Mouse (Mus musculus): Measurements from ENCODE around the gene Mtfp1.
"Not testable (repeated sequence)": the region's sequence is repeated elsewhere in the genome, so short reads cannot be mapped to it uniquely, and the experiment has no call there.

Gene Mtfp1

DNA sequence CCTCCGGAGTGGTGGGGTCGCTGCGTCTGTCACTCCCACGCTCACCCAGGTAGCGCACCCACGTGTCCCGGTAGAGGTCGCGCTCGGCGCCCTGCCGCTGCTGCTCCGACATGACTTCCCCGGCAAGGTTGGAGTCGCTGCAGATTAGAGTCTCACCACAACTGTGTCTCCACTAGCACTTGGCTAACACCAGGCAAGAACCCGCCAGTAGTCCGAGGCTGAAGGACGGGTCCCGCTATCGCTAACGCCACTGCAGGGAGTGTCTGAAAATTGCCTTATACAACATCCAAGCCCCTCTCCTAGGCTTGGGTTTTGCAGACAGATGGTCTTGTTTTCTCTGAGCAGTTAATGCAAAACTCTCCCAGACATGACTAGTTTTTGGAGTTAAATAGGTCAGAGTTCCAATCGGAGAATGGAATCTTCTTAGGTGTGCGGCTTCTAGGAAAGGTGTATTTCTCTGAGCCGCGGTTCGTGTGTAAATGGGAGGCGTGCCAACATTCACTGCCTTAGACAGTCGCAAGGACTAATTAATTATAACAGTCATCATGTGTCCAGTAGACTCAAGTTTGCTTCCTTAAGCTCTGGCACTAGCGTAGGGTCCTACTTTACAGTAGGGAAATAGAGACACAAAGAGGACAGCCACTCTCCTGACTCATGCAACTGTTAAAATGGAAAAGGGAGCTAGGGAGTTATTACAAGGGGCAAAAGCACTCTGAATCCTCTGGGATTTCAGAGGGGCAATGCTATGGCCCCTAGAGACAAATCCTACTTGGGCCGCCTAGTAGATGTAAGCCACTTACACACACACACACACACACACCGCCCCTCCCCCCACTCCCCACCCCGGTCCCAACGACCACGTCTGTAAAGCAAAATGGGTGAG, at the start of gene Mtfp1:
TSS of gene Mtfp1 (minus strand) at position 275 of the 883 bp plus-strand sequence.
- DNase-seq (ENCODE audit: inconsistent age in 2 of 2, low spot score in 1 of 2) = peak; percentile 75 to 93

- DNase-seq (ENCODE audit: inconsistent age in 2 of 2, low spot score in 1 of 2) = no peak
Measured at GRCm38 (mm10) chr11:4143281-4144062, 48.2 kb upstream of the Mtfp1 start.

GRCm38 (mm10) chr11:4142352-4142751, 47.1 kb upstream of the Mtfp1 start:
- no peak for DNase-seq (ENCODE audit: inconsistent age in 2 of 2, low spot score in 1 of 2)

- no peak for DNase-seq (ENCODE audit: inconsistent age in 2 of 2, low spot score in 1 of 2)
Measured at GRCm38 (mm10) chr11:4141505-4141904, 46.3 kb upstream of the Mtfp1 start.

GRCm38 (mm10) chr11:4138964-4139363, 43.7 kb upstream of the Mtfp1 start:
- no peak for DNase-seq (ENCODE audit: inconsistent age in 2 of 2, low spot score in 1 of 2)

DNA sequence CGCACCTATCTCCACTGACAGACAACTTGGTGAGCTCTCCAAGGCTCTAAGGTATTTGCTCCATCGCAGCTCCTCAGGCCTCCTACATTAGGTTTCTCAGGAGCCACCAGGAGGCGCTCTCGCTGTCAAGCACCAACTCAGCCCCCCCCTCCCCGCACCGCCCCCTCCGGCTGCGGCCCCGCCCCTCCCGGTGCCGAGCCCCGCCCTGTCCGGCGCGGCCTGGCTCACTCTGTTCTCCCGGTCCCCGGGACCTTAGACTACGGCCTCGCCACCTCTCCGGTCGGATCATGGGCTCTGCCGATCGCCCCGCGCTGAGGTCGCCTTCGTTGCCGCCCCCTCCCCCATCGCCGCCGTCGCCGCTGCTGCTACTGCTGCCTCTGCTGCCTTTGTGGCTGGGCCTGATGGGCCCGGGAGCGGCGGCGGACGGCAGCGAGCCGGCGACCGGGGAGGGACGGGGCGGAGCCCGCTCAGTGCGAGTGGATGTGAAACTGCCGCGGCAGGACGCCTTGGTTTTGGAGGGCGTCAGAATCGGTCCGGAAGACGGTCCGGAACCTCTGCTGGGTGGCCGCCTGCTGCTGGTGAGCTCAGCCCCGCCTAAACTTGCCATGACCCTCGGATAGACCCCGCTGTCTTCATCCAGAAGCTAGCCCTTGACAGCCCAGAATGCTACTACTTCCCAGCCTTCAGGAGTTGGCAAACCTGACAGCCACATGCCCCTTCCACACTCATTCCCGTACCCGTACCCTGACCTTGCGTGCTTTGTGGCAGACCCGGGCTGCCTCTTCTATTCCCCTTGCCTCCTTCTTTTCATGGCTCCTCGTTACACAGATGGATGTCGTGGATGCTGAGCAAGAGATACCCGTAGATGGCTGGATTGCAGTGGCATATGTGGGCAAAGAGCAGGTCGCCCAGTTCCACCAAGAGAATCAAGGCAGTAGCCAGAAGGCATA, 40.0 kb upstream of the Mtfp1 start, which contains the start of gene Rnf215:
TSS of gene Rnf215 (plus strand) at position 217 of the 950 bp plus-strand sequence.
- DNase-seq (ENCODE audit: inconsistent age in 2 of 2, low spot score in 1 of 2) = peak; percentile 89 to 97

DNA sequence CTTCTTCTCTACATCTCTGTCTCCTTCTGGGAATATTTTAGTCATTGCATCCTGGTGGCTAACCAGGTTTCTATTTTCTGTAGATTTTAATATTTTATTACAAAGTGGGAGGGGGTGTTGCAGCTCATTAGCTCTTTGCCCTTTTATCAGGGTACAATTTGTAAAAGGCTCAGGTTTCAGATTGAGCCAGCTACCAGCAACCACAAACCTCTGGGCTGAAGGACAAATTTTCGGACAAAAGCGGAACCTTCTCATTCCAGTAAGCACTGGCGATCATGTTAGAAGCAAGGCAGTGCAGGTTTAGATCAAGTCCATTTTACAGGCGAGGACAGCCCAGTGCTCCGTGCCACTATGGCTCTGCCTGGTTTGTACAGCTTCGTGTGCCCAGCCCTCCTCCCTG, 39.2 kb upstream of the Mtfp1 start:
- DNase-seq (ENCODE audit: inconsistent age in 2 of 2, low spot score in 1 of 2) = no peak

DNA sequence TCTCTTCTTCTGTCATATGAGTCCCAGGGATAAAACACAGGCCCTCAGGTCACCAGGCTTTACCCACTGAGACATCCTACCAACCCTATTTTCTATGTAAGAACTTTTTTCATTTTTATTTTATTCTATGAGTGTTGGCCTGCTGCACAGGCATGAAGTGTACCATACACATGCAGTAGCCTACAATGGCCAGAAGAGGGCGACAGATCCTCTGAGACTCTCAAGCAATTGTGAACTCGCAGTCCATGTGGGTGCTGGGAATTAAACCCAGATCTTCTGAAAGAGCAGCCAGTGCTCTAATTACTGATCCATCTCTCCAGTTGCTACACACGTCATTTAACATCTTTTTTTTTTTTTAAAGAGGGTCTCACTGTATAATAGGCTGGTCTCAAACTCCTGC, 38.2 kb upstream of the Mtfp1 start:
- peak in 1 of 2 experiments; percentile 44 for DNase-seq (ENCODE audit: inconsistent age in 2 of 2, low spot score in 1 of 2)

- not testable (repeated sequence) for DNase-seq (ENCODE audit: inconsistent age in 2 of 2, low spot score in 1 of 2)
Measured at GRCm38 (mm10) chr11:4128461-4128860, 33.2 kb upstream of the Mtfp1 start.

- DNase-seq (ENCODE audit: inconsistent age in 2 of 2, low spot score in 1 of 2) = no peak
Measured at GRCm38 (mm10) chr11:4127059-4127458, 31.8 kb upstream of the Mtfp1 start.

DNA sequence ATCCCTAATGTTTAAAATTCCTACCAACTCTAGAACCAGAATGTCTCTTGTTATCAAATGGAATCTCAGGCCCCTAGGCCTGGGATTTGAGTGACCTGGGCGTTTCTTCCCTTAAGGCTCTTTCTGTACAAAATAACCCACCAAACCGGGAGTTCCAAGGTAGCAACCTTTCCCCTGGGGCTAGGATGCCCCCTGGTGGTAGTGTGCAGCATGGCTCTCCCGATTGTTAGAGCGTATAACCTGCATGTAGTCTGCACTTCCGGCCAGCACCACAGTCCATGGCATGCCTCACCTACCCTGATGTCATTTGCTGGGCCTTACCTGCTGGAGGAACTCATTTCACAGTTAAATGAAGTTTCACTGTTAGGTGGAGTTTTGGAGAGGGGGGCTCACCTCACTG, 28.7 kb upstream of the Mtfp1 start:
- peak in 1 of 2 experiments; percentile 73 for DNase-seq (ENCODE audit: inconsistent age in 2 of 2, low spot score in 1 of 2)

DNA sequence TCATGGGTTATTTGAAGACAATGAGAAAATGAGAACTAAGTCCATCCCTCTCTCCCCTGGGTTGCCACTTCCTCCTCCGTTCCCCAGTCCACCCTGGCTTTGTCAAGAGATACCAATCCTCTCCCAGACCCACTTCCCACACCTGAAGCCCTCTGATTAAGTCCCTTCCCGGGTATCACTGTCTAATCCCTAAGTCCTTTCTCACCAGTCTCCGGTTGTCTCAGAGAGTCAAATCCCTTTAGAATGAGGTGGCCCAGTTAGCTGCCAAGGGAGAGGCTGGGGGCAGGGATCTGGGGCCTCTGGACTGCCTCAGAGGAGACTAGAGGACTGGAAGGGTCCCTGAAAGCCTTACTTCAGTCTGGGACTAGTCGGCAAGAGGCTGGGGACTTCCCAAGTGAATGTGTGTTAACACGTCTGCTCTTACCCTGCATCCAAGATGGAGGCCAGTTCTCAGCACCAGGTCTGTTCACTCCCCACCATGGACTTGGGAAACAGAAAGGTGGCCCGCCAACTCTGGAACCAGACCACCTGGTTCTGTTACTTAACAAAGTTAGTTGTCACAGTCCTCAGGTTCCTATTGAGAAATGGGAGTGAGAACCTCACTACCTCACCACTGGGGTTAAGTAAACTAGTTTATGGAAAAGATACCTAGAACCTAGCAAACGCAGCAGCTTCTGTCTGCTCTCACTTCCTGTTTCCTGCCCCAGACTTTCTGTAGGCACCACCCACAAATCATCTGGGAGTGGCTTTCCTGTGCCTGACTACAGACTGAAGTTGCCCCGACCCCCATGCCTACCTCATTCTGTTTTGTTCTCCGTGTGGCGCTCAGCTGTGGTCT, 27.7 kb upstream of the Mtfp1 start, which contains the start of gene Sec14l2:
TSS of gene Sec14l2 (minus strand) at position 674 of the 838 bp plus-strand sequence.
- no peak for DNase-seq (ENCODE audit: inconsistent age in 2 of 2, low spot score in 1 of 2)

DNA sequence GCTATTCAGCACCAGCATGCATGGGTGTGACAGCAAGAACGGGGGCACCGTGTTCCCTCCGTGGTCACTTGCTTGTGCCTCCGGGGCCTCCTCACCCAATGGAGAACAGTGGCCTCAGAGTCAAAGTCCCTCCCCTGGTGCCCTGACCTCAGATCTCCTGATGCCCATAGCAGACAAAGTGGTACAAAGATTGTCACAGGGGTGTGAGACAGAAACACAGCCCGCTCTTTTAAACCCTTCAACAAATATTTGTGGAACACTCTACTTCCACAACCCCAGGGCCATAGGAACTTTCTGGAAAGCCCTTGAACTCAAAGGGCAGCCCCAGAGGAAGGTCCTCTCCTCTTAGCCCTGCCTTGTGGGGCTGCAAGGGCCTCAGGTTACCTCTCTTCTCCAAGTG, 27.0 kb upstream of the Mtfp1 start:
- DNase-seq (ENCODE audit: inconsistent age in 2 of 2, low spot score in 1 of 2) = no peak

GRCm38 (mm10) chr11:4121691-4122090, 26.4 kb upstream of the Mtfp1 start:
- DNase-seq (ENCODE audit: inconsistent age in 2 of 2, low spot score in 1 of 2) = no peak

DNA sequence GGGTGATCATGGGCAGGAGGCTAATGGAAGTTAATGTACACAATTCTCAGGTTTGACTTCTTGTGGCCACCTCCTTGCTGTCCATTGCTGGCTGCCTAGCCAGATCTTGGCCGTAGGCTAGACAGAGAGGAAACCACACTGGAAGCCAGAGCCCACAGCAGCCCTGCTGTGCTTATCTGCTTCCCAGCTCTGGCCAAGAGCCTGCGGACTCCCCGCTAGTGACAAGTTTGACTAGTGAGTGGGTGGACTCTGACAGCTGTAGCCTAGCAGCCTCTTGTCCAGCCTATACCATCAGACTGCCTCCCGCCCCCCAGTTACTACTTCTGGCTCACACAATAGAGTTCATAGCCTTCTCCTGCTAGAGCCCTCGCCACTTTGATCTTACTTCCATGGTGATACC, 24.4 kb upstream of the Mtfp1 start:
- DNase-seq (ENCODE audit: inconsistent age in 2 of 2, low spot score in 1 of 2) = no peak

GRCm38 (mm10) chr11:4118081-4118921, 23.1 kb upstream of the Mtfp1 start:
- peak; percentile 65 to 80 for DNase-seq (ENCODE audit: inconsistent age in 2 of 2, low spot score in 1 of 2)

DNA sequence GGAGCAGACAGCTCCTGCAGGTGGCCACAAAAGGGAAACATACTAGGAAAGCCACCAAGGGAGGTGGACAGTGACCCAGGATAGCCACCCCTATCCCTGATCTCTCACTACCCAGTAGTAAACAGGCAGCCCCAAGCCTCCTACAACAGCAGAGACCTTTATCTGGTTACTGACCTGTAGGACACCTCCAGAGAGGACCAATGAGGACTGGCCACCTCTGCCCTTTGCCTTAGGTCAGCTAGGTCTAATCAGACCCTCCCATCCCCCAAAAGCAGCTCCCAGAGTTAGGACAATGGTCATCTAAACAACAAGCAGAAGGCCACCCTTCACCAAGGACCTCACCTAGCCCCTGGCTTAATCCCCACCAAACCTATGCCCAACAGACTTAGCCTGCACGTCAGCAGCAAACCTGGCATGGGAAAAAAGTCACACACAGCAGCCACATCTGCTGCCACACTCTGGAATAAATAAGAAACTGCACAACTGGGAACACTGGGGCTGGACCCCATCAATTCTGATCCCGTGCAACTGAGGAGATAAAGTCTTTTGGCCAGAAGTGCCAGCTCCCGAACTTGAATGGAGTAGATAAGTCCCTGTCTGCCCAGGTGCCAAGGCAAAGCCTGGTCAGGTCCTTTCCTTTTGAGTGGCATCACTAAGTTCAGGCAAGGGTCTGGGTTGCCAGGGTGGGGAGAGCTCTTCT, 22.3 kb upstream of the Mtfp1 start:
- peak in 1 of 2 experiments; percentile 42 for DNase-seq (ENCODE audit: inconsistent age in 2 of 2, low spot score in 1 of 2)

DNA sequence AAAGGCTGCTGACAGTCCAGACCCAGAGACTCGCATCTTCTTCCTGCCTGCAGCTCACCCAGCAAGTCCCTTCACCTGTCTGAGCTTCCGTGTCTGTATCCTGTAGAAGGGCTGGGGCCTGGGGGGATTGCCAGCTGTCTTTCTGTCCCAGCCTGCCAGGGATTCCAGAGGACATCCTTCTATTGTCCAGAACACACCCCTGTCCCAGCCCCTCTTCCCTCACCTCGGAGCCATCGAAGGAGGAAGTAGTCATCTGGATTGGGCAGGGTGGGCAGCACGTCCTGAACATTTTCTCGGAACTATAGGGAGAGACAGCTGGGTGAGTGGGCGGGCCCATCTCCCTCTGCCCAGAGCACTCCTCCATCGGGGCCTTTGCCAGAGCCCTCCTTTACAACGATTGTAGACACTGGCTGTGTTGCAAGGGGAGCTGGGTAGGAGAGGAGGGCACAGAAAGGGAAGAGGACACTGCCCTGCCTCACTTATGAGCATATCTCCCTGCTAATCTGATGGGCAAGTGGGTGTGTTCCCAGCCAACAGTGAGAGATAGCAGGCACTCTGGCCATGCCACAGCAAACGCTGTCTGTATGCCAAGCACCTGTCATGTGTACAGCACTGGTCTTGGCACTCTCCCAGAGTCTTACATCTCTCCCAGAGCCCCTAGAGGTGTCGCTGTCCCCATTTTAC, 21.4 kb upstream of the Mtfp1 start:
- DNase-seq (ENCODE audit: inconsistent age in 2 of 2, low spot score in 1 of 2) = no peak

Measured in adrenal gland, adult (tissue).